Mouse (Mus musculus) adrenal gland, postnatal 4 days (tissue): ENCODE measurements around the gene Psph. TPM values are rescaled to one million over a fixed set of nuclear protein-coding genes. Genes with fewer than 3 reads are reported as not detected.

Source experiments
- DNase-seq, 2 experiments: peaks; one replicate each; pipeline ENCODE4 v3.0.0; 2021 to 2022; ENCODE audit warnings: low spot score in 2 of 2, mixed read lengths in 2 of 2
- total RNA-seq, 2 experiments: library from RNA; stranded (reverse); gene quantifications; 2 replicates each; pipeline ENCODE4 v1.2.3; 2021

Gene Psph
- total RNA-seq, 2 experiments from 2014 or later: 24.4 to 25.9 TPM

- DNase-seq: no peak
These were observed 46.3 kb downstream of the Psph start for GRCm38 (mm10) chr5:129740976-129741375.

GRCm38 (mm10) chr5:129731021-129731420 lies 56.2 kb downstream of the Psph start:
- no peak for DNase-seq

GRCm38 (mm10) chr5:129730344-129730743 lies 56.9 kb downstream of the Psph start:
- DNase-seq: peak in 1 of 2 experiments; percentile 27

GRCm38 (mm10) chr5:129729286-129729685 lies 58.0 kb downstream of the Psph start:
- no peak for DNase-seq

- no peak for DNase-seq
These were observed 60.5 kb downstream of the Psph start for GRCm38 (mm10) chr5:129726784-129727183.

GRCm38 (mm10) chr5:129725774-129726392 lies 61.4 kb downstream of the Psph start:
- DNase-seq: no peak

GRCm38 (mm10) chr5:129724834-129725773 lies 62.1 kb downstream of the Psph start, which contains the start of gene Nipsnap2:
TSS of gene Nipsnap2 (plus strand) at chr5:129725063.
- peak; percentile 87 to 92 for DNase-seq

GRCm38 (mm10) chr5:129724268-129724667 lies 63.0 kb downstream of the Psph start:
- DNase-seq: no peak

GRCm38 (mm10) chr5:129720176-129720575 lies 67.1 kb downstream of the Psph start:
- DNase-seq: no peak

GRCm38 (mm10) chr5:129717016-129717415 lies 70.2 kb downstream of the Psph start:
- no peak for DNase-seq

Other genes with a start within 250 kb of the Psph start
- gene Mmp17, start 203.3 kb downstream of the Psph start, total RNA-seq: 1 to 10 TPM; 1.5 to 1.9 TPM
- 1 to 10 TPM; 5.9 to 6.0 TPM for gene Zfp11, start 117.3 kb downstream of the Psph start, total RNA-seq
- gene Sept14, start 78.9 kb downstream of the Psph start, total RNA-seq: not detected
- 100 to 1,000 TPM in 1 of 2 experiments, 10 to 100 TPM in 1; 95.6 to 111 TPM for gene Mrps17, start 72.0 kb downstream of the Psph start, total RNA-seq
- gene Nipsnap2, start 62.4 kb downstream of the Psph start, total RNA-seq: 100 to 1,000 TPM; 142 to 143 TPM
- 10 to 100 TPM; 55.9 to 57.4 TPM for gene Sumf2, start 59.5 kb upstream of the Psph start, total RNA-seq
- gene Chchd2, start 100.0 kb upstream of the Psph start, total RNA-seq: 100 to 1,000 TPM; 579 to 625 TPM
- 1 to 10 TPM; 2.9 to 3.1 TPM for gene Zbed5, start 108.3 kb upstream of the Psph start, total RNA-seq
- 1 to 10 TPM; 3.7 to 4.2 TPM for gene Phkg1, start 111.1 kb upstream of the Psph start, total RNA-seq
- 1 to 10 TPM; 4.8 to 5.5 TPM for gene Nupr1l, start 121.1 kb upstream of the Psph start, total RNA-seq
- gene Vkorc1l1, start 154.5 kb upstream of the Psph start, total RNA-seq: 10 to 100 TPM; 28.0 to 31.6 TPM
- gene Gusb, start 215.6 kb upstream of the Psph start, total RNA-seq: 10 to 100 TPM; 61.0 to 61.5 TPM
- 100 to 1,000 TPM; 149 to 165 TPM for gene Asl, start 241.8 kb upstream of the Psph start, total RNA-seq
- gene Crcp, start 241.8 kb upstream of the Psph start, total RNA-seq: 10 to 100 TPM; 38.9 to 41.3 TPM